27 mouse cellular contexts compared by ENCODE assay signal in genomic region chr4:76444778-76445177, GRCm38 (mm10).
DNase-seq lines count a peak whose midpoint lies in the region; ATAC-seq and TF ChIP-seq lines count a peak whose summit lies in the region.
"Had no signal": no experiment of that assay in that cellular context is flagged by ENCODE, and none has a peak within 500 bp of the region (broad histone marks: within the 10 kb centered on the region; RNA-seq: fewer than 3 reads in every experiment).

No protein-coding gene starts in this region.

- 0 out of 2 replicates have a peak overlapping the region, but pooled peaks have one; percentile 1 for H3K4me3 ChIP-seq in hindbrain, embryonic 14.5 days (replicated peaks; ENCODE audit: low read length)
- H3K4me3 ChIP-seq in hindbrain, embryonic 11.5 days (ENCODE audit: low read depth, low read length): no peak overlapping the region
- no peak overlapping the region for H3K4me3 ChIP-seq in midbrain, embryonic 11.5 days (ENCODE audit: low read depth, low read length)
- H3K4me3 ChIP-seq in midbrain, embryonic 13.5 days (replicated peaks): no peak overlapping the region
- H3K4me3 ChIP-seq in hindbrain, postnatal 0 days (ENCODE audit: low read length): no peak overlapping the region
- H3K4me3 ChIP-seq in neural tube, embryonic 13.5 days: peak overlapping the region; percentile 29
- H3K4me3 ChIP-seq: embryonic facial prominence, embryonic 13.5 days; forebrain, embryonic 10.5 days; forebrain, embryonic 15.5 days; gastrocnemius, adult 2 months; heart, embryonic 12.5 days; liver, embryonic 15.5 days; lung, embryonic 15.5 days; midbrain, embryonic 12.5 days; myocyte had no signal

- H3K4me1 ChIP-seq in hindbrain, embryonic 14.5 days (replicated peaks; ENCODE audit: control insufficient read depth, insufficient read depth, low read length): peaks cover 22% of the 10 kb centered on the region
- no peaks in the 10 kb centered on the region for H3K4me1 ChIP-seq in hindbrain, embryonic 11.5 days (replicated peaks; ENCODE audit: control insufficient read depth, insufficient read depth, low read length)
- H3K4me1 ChIP-seq in midbrain, embryonic 11.5 days (ENCODE audit: control insufficient read depth, insufficient read depth, low read length): peaks cover 4% of the 10 kb centered on the region
- H3K4me1 ChIP-seq in midbrain, embryonic 13.5 days (replicated peaks): peaks cover 23% of the 10 kb centered on the region
- 0 out of 2 replicates have a peak, but pooled peaks cover 4% of the 10 kb centered on the region for H3K4me1 ChIP-seq in hindbrain, postnatal 0 days (ENCODE audit: insufficient read depth, low read length)
- peaks cover 49% of the 10 kb centered on the region for H3K4me1 ChIP-seq in neural tube, embryonic 13.5 days (replicated peaks)
- H3K4me1 ChIP-seq: liver, embryonic 15.5 days had no signal

- peak overlapping the region; percentile 61 for H3K4me2 ChIP-seq in hindbrain, embryonic 14.5 days (replicated peaks)
- H3K4me2 ChIP-seq in hindbrain, embryonic 11.5 days (replicated peaks; ENCODE audit: low read depth, low read length): no peak overlapping the region
- no peak overlapping the region for H3K4me2 ChIP-seq in midbrain, embryonic 11.5 days
- no peak overlapping the region for H3K4me2 ChIP-seq in midbrain, embryonic 13.5 days (replicated peaks)
- H3K4me2 ChIP-seq in hindbrain, postnatal 0 days (ENCODE audit: low read depth, low read length): peak overlapping the region; percentile 26; the same call in 1 of the 2 replicates
- H3K4me2 ChIP-seq in neural tube, embryonic 13.5 days: peak overlapping the region; percentile 50
- H3K4me2 ChIP-seq: embryonic facial prominence, embryonic 13.5 days; forebrain, embryonic 15.5 days; heart, embryonic 12.5 days; liver, embryonic 15.5 days; lung, embryonic 15.5 days; midbrain, embryonic 12.5 days had no signal

- no peak for ATAC-seq in hindbrain, embryonic 14.5 days (ENCODE audit: low FRiP score)
- ATAC-seq in hindbrain, embryonic 11.5 days (ENCODE audit: low FRiP score): no peak
- no peak for ATAC-seq in midbrain, embryonic 11.5 days (ENCODE audit: low FRiP score)
- no peak for ATAC-seq in midbrain, embryonic 13.5 days
- no peak for ATAC-seq in hindbrain, postnatal 0 days
- ATAC-seq in neural tube, embryonic 13.5 days (ENCODE audit: low read depth): no peak
- no peak for ATAC-seq in frontal cortex, adult (ENCODE audit: low TSS enrichment)
- ATAC-seq: forebrain, embryonic 15.5 days had no signal

- no peaks in the 10 kb centered on the region for H3K36me3 ChIP-seq in hindbrain, embryonic 14.5 days (replicated peaks; ENCODE audit: control insufficient read depth, insufficient read depth)
- H3K36me3 ChIP-seq in hindbrain, embryonic 11.5 days (ENCODE audit: control insufficient read depth, insufficient read depth, low read length): no peaks in the 10 kb centered on the region
- no peaks in the 10 kb centered on the region for H3K36me3 ChIP-seq in midbrain, embryonic 11.5 days (ENCODE audit: control insufficient read depth, insufficient read depth, low read length)
- no peaks in the 10 kb centered on the region for H3K36me3 ChIP-seq in midbrain, embryonic 13.5 days
- no peaks in the 10 kb centered on the region for H3K36me3 ChIP-seq in hindbrain, postnatal 0 days (ENCODE audit: insufficient read depth, low read length)
- H3K36me3 ChIP-seq in neural tube, embryonic 13.5 days: no peaks in the 10 kb centered on the region
- H3K36me3 ChIP-seq: embryonic facial prominence, embryonic 13.5 days; forebrain, embryonic 10.5 days; forebrain, embryonic 15.5 days; heart, embryonic 12.5 days; liver, embryonic 15.5 days; lung, embryonic 15.5 days; midbrain, embryonic 12.5 days had no signal

- no peaks in the 10 kb centered on the region for H3K27me3 ChIP-seq in hindbrain, embryonic 14.5 days (ENCODE audit: control insufficient read depth, insufficient read depth, low read length)
- H3K27me3 ChIP-seq in hindbrain, embryonic 11.5 days (ENCODE audit: control insufficient read depth, insufficient read depth, low read length): no peaks in the 10 kb centered on the region
- H3K27me3 ChIP-seq in midbrain, embryonic 11.5 days (ENCODE audit: control insufficient read depth, insufficient read depth, low read length): no peaks in the 10 kb centered on the region
- no peaks in the 10 kb centered on the region for H3K27me3 ChIP-seq in midbrain, embryonic 13.5 days
- no peaks in the 10 kb centered on the region for H3K27me3 ChIP-seq in hindbrain, postnatal 0 days (ENCODE audit: insufficient read depth, low read length)
- no peaks in the 10 kb centered on the region for H3K27me3 ChIP-seq in neural tube, embryonic 13.5 days
- H3K27me3 ChIP-seq: embryonic facial prominence, embryonic 13.5 days; forebrain, embryonic 15.5 days; heart, embryonic 12.5 days; lung, embryonic 15.5 days; midbrain, embryonic 12.5 days had no signal

- DNase-seq in hindbrain, embryonic 14.5 days (ENCODE audit: low spot score): no peak
- DNase-seq in hindbrain, embryonic 11.5 days (ENCODE audit: low spot score): no peak
- peak; percentile 72 for DNase-seq in midbrain, embryonic 11.5 days (ENCODE audit: low spot score, missing footprints)
- DNase-seq in hindbrain, postnatal 0 days (ENCODE audit: low spot score): no peak
- DNase-seq: B cell, adult 2 months; cerebellum, adult 2 months; cerebellum, postnatal 25 days; gastrocnemius, adult 2 months; gastrocnemius, postnatal 36 days; heart, adult 18-20 months; heart, postnatal 4 days; kidney, adult 18-20 months; kidney, postnatal 14 days; layer of hippocampus, adult 9-11 months; thymus, adult 2 months; thymus, postnatal 36 days had no signal

- no peak overlapping the region for H3K27ac ChIP-seq in hindbrain, embryonic 14.5 days
- no peak overlapping the region for H3K27ac ChIP-seq in hindbrain, embryonic 11.5 days (ENCODE audit: low read depth, low read length)
- H3K27ac ChIP-seq in midbrain, embryonic 11.5 days (ENCODE audit: low read depth, low read length): no peak overlapping the region
- H3K27ac ChIP-seq in midbrain, embryonic 13.5 days: no peak overlapping the region
- H3K27ac ChIP-seq in hindbrain, postnatal 0 days: no peak overlapping the region
- H3K27ac ChIP-seq in neural tube, embryonic 13.5 days (replicated peaks): no peak overlapping the region
- H3K27ac ChIP-seq: embryonic facial prominence, embryonic 13.5 days; forebrain, embryonic 10.5 days; forebrain, embryonic 15.5 days; gastrocnemius, adult 2 months; liver, embryonic 15.5 days; lung, embryonic 15.5 days; midbrain, embryonic 12.5 days had no signal

- no peak for TF ChIP-seq CTCF in hindbrain, postnatal 0 days (IDR thresholded peaks at IDR 0.05; ENCODE audit: low read depth)

- no peak overlapping the region for H3K9ac ChIP-seq in hindbrain, embryonic 14.5 days
- no peak overlapping the region for H3K9ac ChIP-seq in hindbrain, embryonic 11.5 days (ENCODE audit: low read depth, low read length)
- no peak overlapping the region for H3K9ac ChIP-seq in midbrain, embryonic 11.5 days (ENCODE audit: low read length)
- no peak overlapping the region for H3K9ac ChIP-seq in midbrain, embryonic 13.5 days (replicated peaks)
- H3K9ac ChIP-seq in hindbrain, postnatal 0 days (replicated peaks; ENCODE audit: low read length): no peak overlapping the region
- peak overlapping the region; percentile 28; the same call in 1 of the 2 replicates for H3K9ac ChIP-seq in neural tube, embryonic 13.5 days
- H3K9ac ChIP-seq: embryonic facial prominence, embryonic 13.5 days; forebrain, embryonic 15.5 days; heart, embryonic 12.5 days; liver, embryonic 15.5 days; lung, embryonic 15.5 days; midbrain, embryonic 12.5 days had no signal

- 69% methylated on average over 4 of the region's 4 CpGs for WGBS in hindbrain, embryonic 14.5 days
- WGBS in hindbrain, embryonic 11.5 days: 65% methylated on average over 4 of the region's 4 CpGs
- 63% methylated on average over 4 of the region's 4 CpGs for WGBS in midbrain, embryonic 11.5 days
- 63% methylated on average over 4 of the region's 4 CpGs for WGBS in midbrain, embryonic 13.5 days
- 74% methylated on average over 4 of the region's 4 CpGs for WGBS in hindbrain, postnatal 0 days
- 38% methylated on average over 4 of the region's 4 CpGs for WGBS in neural tube, embryonic 13.5 days

- no peaks in the 10 kb centered on the region for H3K9me3 ChIP-seq in hindbrain, embryonic 14.5 days (ENCODE audit: control insufficient read depth, low read length)
- H3K9me3 ChIP-seq in hindbrain, embryonic 11.5 days (ENCODE audit: control insufficient read depth, low read length): no peaks in the 10 kb centered on the region
- no peaks in the 10 kb centered on the region for H3K9me3 ChIP-seq in midbrain, embryonic 11.5 days (ENCODE audit: control insufficient read depth, low read length)
- H3K9me3 ChIP-seq in midbrain, embryonic 13.5 days: no peaks in the 10 kb centered on the region
- H3K9me3 ChIP-seq in hindbrain, postnatal 0 days (ENCODE audit: low read length): no peaks in the 10 kb centered on the region
- no peaks in the 10 kb centered on the region for H3K9me3 ChIP-seq in neural tube, embryonic 13.5 days
- H3K9me3 ChIP-seq: embryonic facial prominence, embryonic 13.5 days; forebrain, embryonic 10.5 days; forebrain, embryonic 15.5 days; heart, embryonic 12.5 days; liver, embryonic 15.5 days; lung, embryonic 15.5 days; midbrain, embryonic 12.5 days had no signal

Comparison
In these comparisons a context has a peak if more than half of its experiments do, and no peak if none do; other contexts are left out.
1. H3K4me2 ChIP-seq: peak in hindbrain, embryonic 14.5 days (single experiment), hindbrain, postnatal 0 days (single experiment) and neural tube, embryonic 13.5 days (single experiment); none in hindbrain, embryonic 11.5 days (single experiment), midbrain, embryonic 11.5 days (single experiment) and midbrain, embryonic 13.5 days (single experiment).
2. H3K4me3 ChIP-seq: peak in hindbrain, embryonic 14.5 days (single experiment) and neural tube, embryonic 13.5 days (single experiment); none in hindbrain, embryonic 11.5 days (single experiment), midbrain, embryonic 11.5 days (single experiment), midbrain, embryonic 13.5 days (single experiment) and hindbrain, postnatal 0 days (single experiment).